Mouse (Mus musculus): Measurements from ENCODE around the gene Syngr1. TPM values are rescaled to one million over a fixed set of nuclear protein-coding genes. Genes with fewer than 3 reads are reported as not detected.

Gene Syngr1
- total and polyA plus RNA-seq, 3 experiments: 9.7 to 14.8 (median 11.3) TPM

- no peaks in the 10 kb centered on the region for H3K36me3 ChIP-seq (replicated peaks in 1 of 2; ENCODE audit: control insufficient read depth in 1 of 2, insufficient read depth in 1 of 2, low read length in 1 of 2)
These were observed 10.4 kb downstream of the Syngr1 start for GRCm38 (mm10) chr15:80101503-80101902.

GRCm38 (mm10) chr15:80102495-80102894, 11.4 kb downstream of the Syngr1 start:
- Histone ChIP-seq H3K4me1 (ENCODE audit: control insufficient read depth in 1 of 2, insufficient read depth in 2 of 2) (peaks cover 2 to 31% of the 10 kb centered on the region in 2 experiments; a peak in 2 of 4 replicates), H3K79me2 (replicated peaks; ENCODE audit: control insufficient read depth, extremely low read depth, insufficient read depth, poor library complexity, severe bottlenecking) (no peaks in the 10 kb centered on the region), H3K9ac (ENCODE audit: insufficient read depth, low read depth) (no peak overlapping the region), H3K4me3 (replicated peaks in 1 of 3; ENCODE audit: low read depth in 2 of 3, low read length in 2 of 3, poor library complexity in 1 of 3) (no peak overlapping the region), H3K27ac (ENCODE audit: insufficient read depth, low read depth) (no peak overlapping the region), H3K4me2 (ENCODE audit: insufficient read depth, low read depth, poor library complexity, severe bottlenecking) (no peak overlapping the region), H3K36me3 (replicated peaks in 1 of 2; ENCODE audit: control insufficient read depth in 1 of 2, insufficient read depth in 1 of 2, low read length in 1 of 2) (no peaks in the 10 kb centered on the region), H3K27me3 (replicated peaks) (no peaks in the 10 kb centered on the region), H3K9me3 (replicated peaks; ENCODE audit: low read length) (no peaks in the 10 kb centered on the region)
- in situ Hi-C loops (cut with MboI; ENCODE audit: low pct_ligation_motif_present, low pct_unique_long_range_greater_than_20kb, low sequenced_read_pairs) (no loop called here), dilution Hi-C loops (cut with MboI; ENCODE audit: extremely low pct_ligation_motif_present, extremely low pct_unique_long_range_greater_than_20kb, low sequenced_read_pairs) (no loop called here)
- DNase-seq (ENCODE audit: extremely low read depth): no peak
- TF ChIP-seq CHD1 (IDR thresholded peaks at IDR 0.05; ENCODE audit: low read depth, low read length) (no peak), ZMIZ1 (IDR thresholded peaks at IDR 0.05; ENCODE audit: low read depth, low read length) (no peak), ETS1 (conservative IDR thresholded peaks at IDR 0.05; ENCODE audit: low read depth, low read length) (no peak), KAT2A (IDR thresholded peaks at IDR 0.05; ENCODE audit: insufficient replicate concordance, low read length) (no peak), NRF1 (IDR thresholded peaks at IDR 0.05; ENCODE audit: low read depth, low read length) (no peak), RAD21 (IDR thresholded peaks at IDR 0.05; ENCODE audit: low read depth, low read length) (no peak), MAZ (IDR thresholded peaks at IDR 0.05; ENCODE audit: low read depth, low read length) (no peak), GABPA (IDR thresholded peaks at IDR 0.05; ENCODE audit: insufficient replicate concordance, low read depth, low read length) (no peak), HCFC1 (IDR thresholded peaks at IDR 0.05; ENCODE audit: low read depth, low read length) (no peak), E2F4 (IDR thresholded peaks at IDR 0.05; ENCODE audit: insufficient replicate concordance, low read depth, low read length) (no peak), RCOR1 (conservative IDR thresholded peaks at IDR 0.05; ENCODE audit: low read depth, low read length) (no peak), IRF4 (IDR thresholded peaks at IDR 0.05; ENCODE audit: low read depth, low read length) (no peak), MAFK (IDR thresholded peaks at IDR 0.05; ENCODE audit: insufficient replicate concordance, low read length) (no peak), POLR2A (IDR thresholded peaks at IDR 0.05; ENCODE audit: low read depth, low read length) (no peak), EP300 (IDR thresholded peaks at IDR 0.05; ENCODE audit: low read length) (no peak), PAX5 (IDR thresholded peaks at IDR 0.05; ENCODE audit: low read length) (no peak)

More at GRCm38 (mm10) chr15:80101503-80101902, 10.4 kb downstream of the Syngr1 start:
- H3K79me2 ChIP-seq (replicated peaks; ENCODE audit: control insufficient read depth, extremely low read depth, insufficient read depth, poor library complexity, severe bottlenecking): no peaks in the 10 kb centered on the region
- no peak overlapping the region for H3K4me2 ChIP-seq (ENCODE audit: insufficient read depth, low read depth, poor library complexity, severe bottlenecking)
- H3K4me1 ChIP-seq (ENCODE audit: control insufficient read depth in 1 of 2, insufficient read depth in 2 of 2): peaks cover 8 to 35% of the 10 kb centered on the region in 2 experiments; a peak in 2 of 4 replicates
- H3K27me3 ChIP-seq (replicated peaks): no peaks in the 10 kb centered on the region
- dilution Hi-C loops (cut with MboI; ENCODE audit: extremely low pct_ligation_motif_present, extremely low pct_unique_long_range_greater_than_20kb, low sequenced_read_pairs): no loop called here
- TF ChIP-seq NELFE (IDR thresholded peaks at IDR 0.05; ENCODE audit: low read depth, low read length) (no peak), PAX5 (IDR thresholded peaks at IDR 0.05; ENCODE audit: low read length) (no peak), RAD21 (IDR thresholded peaks at IDR 0.05; ENCODE audit: low read depth, low read length) (no peak), GABPA (IDR thresholded peaks at IDR 0.05; ENCODE audit: insufficient replicate concordance, low read depth, low read length) (no peak), MYC (IDR thresholded peaks at IDR 0.05; ENCODE audit: low read depth, low read length) (no peak), NRF1 (IDR thresholded peaks at IDR 0.05; ENCODE audit: low read depth, low read length) (no peak), IRF4 (IDR thresholded peaks at IDR 0.05; ENCODE audit: low read depth, low read length) (no peak), ZKSCAN1 (IDR thresholded peaks at IDR 0.05; ENCODE audit: borderline replicate concordance, low read depth, low read length) (no peak), JUN (IDR thresholded peaks at IDR 0.05; ENCODE audit: insufficient read depth, low read depth, low read length) (no peak), RCOR1 (conservative IDR thresholded peaks at IDR 0.05; ENCODE audit: low read depth, low read length) (no peak), ELF1 (IDR thresholded peaks at IDR 0.05; ENCODE audit: low read depth, low read length) (no peak), JUND (conservative IDR thresholded peaks at IDR 0.05; ENCODE audit: low read depth, low read length) (no peak), UBTF (IDR thresholded peaks at IDR 0.05; ENCODE audit: low read depth, low read length) (no peak), ZC3H11A (IDR thresholded peaks at IDR 0.05; ENCODE audit: low read depth, low read length) (no peak), ZMIZ1 (IDR thresholded peaks at IDR 0.05; ENCODE audit: low read depth, low read length) (no peak), POLR2A (IDR thresholded peaks at IDR 0.05; ENCODE audit: low read depth, low read length) (no peak)
- in situ Hi-C loops (cut with MboI; ENCODE audit: low pct_ligation_motif_present, low pct_unique_long_range_greater_than_20kb, low sequenced_read_pairs): no loop called here
- no peak overlapping the region for H3K27ac ChIP-seq (ENCODE audit: insufficient read depth, low read depth)
- no peaks in the 10 kb centered on the region for H3K9me3 ChIP-seq (replicated peaks; ENCODE audit: low read length)
- H3K4me3 ChIP-seq (replicated peaks in 1 of 3; ENCODE audit: low read depth in 2 of 3, low read length in 2 of 3, poor library complexity in 1 of 3): no peak overlapping the region
- no peak for DNase-seq (ENCODE audit: extremely low read depth)
- no peak overlapping the region for H3K9ac ChIP-seq (ENCODE audit: insufficient read depth, low read depth)
